Mouse (Mus musculus) gonadal fat pad, adult 2 months (tissue): ENCODE measurements around the gene Cntnap2. TPM values are rescaled to one million over a fixed set of nuclear protein-coding genes. Genes with fewer than 3 reads are reported as not detected.
"Not testable (repeated sequence)": the region's sequence is repeated elsewhere in the genome, so short reads cannot be mapped to it uniquely, and the experiment has no call there.

Experiments
- DNase-seq: peaks from one replicate; pipeline ENCODE4 v3.0.0-alpha.2; 2012; ENCODE audit warnings: low read depth
- polyA plus RNA-seq: library from polyadenylated mRNA; depleted of rRNA; stranded (reverse); fragments of >200 nt; gene quantifications from 2 replicates; pipeline ENCODE4 v1.2.3, GENCODE M21; 2012

The Cntnap2 gene
- polyA plus RNA-seq, 1 experiment, result 0.74 TPM

DNA sequence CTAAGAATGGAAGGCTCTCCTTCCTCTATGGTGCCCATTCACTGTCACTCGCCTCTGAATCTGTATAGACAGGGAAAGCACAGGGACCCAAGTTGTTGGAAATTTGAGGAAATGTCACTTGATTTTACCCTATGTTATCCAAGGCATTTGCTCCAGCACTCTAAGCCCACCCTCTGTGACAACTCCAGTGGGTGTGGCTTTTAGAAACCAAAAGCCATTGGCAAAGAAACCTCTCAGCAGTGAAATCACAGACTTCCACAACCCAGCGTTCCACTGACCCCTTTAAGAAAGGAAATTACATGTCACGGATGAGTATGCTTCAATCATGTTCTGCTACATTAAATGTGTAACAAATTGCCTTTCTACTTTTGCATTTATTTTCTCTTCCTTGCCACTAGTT, 1904.5 kb downstream of the Cntnap2 start:
- DNase-seq, result no peak

DNA sequence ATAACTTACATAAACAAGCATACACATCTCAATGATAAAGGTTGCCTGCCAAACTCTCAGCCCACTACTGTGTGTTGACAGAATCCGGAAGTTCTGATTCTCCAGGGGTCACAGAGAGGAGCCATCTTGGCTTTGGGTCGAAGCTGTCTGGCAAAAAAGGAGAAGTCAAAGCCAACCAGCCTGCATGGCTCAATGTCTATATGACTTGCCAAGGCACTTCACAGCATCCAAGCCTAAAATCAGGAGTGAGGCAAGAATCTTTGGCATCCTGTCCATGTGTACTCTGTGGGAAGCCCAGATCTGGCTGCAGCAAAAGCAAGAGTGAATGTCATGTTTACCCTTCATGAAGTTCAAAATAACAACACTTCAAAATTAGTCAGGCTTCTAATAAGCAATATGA, 1913.5 kb downstream of the Cntnap2 start:
- no peak for DNase-seq

DNA sequence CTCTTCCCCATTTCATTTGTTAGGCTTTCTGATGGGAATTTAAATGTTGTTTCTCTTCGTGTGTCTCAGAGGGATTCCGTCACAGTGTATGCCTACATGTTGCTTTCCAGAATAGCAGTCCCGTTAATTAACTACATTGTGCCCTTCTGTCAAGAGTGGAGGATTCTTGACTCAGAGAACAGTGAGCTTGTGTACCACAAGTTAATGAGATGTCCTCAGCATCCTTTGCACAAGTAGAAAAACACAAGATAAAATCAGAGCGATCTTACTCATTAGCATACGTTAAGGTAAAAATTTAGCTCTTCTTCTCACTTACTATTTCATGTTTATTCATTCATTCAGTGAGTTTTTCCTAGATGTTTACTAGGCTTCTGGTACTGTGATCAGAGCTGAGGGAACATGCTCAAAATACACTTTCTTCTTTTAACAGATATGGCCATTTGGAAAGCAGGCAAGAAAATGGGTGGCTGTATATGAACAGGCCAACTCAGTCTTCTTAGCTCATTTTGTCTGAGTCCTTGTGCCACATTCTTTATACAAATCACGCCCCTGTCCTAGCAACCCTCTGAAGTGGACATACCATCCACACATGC, 1936.9 kb downstream of the Cntnap2 start:
- no peak for DNase-seq

DNA sequence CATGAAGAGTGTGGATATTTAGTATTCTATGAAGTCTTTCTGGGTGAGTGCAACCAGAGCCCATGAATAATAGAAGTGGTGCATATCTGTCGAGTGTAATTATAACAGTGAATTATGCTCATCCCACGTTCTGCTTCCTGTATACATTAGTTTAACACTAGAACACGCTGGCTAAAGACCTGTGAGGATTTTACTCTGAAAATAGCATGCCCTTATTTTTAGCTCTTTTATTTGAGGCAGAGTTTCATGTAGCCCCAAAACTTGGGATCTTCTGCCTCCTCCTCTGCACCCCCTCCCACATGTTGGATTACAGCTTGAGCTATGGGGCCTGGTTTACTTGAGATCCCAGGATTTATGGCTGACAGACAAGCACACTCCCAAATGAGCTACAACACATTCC, 1945.3 kb downstream of the Cntnap2 start:
- no peak for DNase-seq

DNA sequence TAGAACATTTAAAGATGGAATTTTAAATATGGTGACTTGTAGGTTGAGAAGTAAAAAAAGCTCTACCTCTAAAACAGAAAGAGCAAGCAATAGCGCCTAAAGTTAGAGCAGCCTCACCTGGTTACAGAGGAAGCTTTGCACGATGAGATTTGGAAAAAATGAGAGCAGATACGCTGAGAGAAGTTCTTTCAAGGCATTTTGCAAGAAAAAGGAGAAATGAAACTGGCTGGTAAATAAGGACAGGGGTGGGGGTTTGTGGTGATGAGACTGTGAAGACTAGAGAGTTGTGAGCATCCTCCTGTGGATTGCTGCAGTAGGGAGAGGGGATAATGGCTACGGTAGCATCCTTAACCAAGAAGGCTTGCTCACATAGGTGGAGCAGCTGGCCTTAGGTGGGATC, 1953.8 kb downstream of the Cntnap2 start:
- DNase-seq, result no peak

DNA sequence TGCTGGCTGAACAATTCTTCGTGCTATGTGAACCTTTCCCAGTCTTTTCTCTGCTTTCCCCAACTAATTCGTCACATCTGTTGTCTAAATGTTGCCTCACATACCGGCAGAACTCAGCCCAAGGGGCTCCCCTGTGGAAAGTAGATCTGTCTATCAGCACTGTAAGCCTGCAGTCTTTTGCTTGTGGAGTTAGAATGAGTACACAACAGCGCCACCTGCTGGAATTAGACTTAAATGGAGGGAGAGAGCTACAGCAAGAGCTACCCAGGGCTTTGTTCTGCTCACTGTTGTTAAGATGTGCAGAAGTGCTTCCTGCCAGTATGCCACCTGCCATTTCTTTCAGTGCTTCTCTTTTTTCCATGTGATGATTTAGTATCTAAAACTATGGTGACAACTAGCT, 1954.4 kb downstream of the Cntnap2 start:
- no peak for DNase-seq

DNA sequence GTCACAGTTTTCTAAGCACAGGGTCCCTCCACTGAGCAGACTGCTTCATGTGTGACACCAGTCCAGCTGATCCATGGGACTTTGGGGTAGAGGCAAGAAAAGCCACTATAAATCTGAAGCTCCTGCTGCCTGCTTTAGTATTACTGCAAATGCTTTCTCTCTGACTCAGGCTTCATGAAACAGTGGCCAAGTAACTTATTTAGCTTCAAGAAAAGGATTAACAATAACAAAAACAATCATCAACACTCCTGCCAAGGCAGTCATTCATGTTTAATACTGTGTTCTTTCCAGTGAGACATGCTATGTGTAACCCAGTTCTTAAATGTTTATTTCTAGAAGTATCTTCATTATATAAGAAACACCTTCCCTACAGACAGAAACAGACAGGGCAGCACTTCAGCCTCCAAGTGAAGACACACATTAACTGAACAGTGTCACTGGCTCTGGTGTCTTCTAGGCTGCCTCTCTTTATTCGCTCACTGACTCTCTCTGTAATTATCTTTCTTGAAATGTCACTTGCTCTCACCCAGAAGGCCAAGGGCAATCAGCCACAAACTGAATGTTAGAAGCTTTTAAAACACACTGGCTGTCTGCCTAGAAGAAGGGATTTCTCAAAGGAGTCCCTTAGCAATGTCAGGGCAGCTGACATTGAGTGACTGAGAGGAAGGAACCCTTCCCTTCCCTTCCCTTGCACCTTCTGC, 1955.9 kb downstream of the Cntnap2 start:
- no peak for DNase-seq

DNA sequence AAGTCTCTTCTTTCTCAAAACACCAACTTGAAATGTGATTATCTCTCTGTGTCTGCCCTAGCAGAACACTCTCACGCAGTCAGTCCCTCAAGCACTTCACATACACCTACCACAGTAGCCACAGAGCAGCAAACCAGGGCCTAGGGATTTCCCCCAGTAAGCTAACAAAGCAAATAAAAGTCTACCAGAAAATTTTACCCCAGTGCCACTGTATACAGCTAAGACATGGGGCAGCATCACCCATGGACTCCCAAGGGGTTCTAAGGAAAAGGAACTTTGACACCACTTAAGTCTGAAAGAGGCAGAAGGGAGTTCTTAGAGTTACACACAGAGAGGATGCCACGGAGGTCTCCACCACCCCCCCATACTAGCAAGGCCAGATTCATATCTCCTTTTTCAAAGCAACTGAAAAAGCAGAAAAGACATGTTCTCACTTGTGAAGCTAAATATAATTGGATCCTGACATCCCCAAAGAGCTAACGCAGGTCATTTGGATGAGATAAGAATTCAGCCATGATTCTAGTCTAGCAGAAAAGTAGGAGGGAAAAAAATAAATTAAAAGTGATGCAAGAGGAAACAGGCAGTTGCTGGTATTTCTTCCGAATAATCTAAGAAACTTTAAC, 1967.0 kb downstream of the Cntnap2 start:
- no peak for DNase-seq

DNA sequence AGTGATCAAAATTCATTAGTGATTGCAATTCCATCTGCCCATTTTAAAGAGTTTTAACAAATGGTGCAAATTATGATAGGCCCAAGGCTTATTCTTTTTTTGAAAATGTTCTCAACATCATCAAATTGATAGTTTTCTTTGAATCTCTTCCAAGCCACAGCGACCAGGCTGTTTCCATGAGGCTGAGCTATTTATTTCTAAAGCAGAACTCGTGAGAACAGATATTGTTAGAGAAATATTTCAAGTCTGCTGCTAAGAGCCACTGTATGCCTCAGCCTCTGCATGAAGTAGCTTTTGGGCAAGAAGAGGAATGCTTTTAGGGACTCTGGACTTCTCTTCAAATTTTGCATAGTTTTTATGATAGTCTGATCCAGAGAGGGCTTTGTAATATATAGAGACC, 1972.2 kb downstream of the Cntnap2 start:
- DNase-seq, result no peak

DNA sequence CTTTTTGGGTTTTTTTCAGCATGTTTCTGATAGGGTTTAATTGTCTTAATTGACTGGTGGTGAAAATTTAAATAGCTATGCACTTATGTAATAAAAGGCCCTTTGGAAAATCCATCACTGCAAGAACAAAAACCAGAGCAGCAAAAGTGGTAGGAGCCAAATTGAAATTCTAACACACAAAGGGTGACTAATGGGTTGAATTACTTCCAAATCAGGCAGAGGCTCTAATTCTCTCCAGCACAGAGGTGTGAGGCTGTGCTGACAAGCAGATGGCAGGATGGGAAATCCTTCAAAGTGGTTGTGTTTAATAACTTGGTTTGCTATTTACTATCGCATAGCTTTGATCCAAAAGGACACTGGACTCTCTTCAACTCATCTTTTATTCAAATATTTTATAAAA, 1983.4 kb downstream of the Cntnap2 start:
- no peak for DNase-seq

DNA sequence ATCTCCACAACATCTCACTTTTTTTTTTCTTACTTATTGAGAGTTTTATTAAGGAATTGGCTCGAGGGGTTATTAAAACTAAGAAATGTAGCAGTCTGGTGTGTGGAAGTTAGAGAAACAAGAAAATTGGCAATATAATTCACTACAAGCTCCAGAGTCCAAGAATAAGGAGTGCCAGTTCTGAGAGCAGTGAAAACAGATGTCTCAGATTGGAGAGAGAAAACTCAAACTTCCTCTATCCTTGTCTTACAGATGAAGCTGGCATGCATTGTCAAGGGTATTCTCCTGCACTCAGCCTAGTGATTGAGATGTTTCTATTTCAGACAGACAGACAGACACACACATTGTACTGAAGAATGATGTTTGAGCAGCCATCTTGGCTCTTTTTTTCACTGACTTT, 1984.4 kb downstream of the Cntnap2 start:
- DNase-seq, result no peak

DNA sequence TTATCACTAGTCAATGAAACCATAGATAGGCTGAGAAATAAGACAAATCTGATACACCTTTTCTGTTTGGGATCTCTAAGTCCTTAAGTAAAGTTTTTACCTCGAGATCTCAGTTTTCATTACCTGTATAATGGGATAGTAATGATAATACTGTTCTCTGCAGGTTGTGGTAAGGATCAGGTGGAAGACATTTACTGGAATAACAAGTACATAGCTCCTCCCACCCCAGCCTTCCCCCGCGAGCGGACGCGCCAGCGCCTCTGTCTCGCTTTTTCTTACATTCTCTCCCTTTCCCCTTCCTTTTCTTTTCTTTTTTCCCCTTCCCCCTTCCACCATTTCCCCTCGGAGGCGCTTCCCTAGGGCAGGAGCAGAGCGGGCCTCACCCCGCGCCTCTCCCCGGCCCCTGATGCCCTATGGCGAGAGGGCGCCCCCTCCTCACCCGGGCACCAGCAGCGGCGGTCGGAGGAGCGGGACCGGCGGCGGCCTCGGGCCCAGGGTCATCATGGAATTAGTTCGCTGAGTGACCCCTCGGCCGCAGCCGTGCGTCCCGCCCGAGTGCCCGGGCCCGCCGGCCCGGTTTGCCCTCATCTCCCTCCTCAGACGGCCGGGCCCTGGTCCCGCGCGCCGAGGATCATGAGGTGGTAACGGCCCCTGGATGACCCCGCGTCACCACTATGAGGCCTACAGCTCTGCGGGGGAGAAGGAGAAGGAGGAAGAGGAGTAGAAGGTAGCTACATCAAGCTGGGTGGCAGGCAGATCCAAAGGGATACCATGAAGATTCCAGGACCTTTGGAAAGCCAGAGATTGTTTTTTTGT, 1985.4 kb downstream of the Cntnap2 start:
- no peak for DNase-seq

DNA sequence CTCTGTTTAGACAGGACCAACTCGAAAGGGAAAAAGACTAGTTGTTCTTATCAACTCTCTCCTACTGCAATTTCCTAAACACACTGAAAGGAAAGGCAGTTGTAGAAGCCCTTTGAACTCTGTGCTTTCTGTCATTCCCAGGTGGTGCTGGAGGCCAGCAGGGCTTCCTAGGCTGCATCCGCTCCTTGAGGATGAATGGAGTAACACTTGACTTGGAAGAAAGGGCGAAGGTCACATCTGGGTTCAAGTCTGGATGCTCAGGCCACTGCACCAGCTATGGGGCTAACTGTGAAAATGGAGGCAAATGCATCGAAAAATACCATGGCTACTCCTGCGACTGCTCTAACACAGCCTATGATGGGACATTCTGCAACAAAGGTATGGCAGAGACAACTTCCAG, 1989.9 kb downstream of the Cntnap2 start:
- no peak for DNase-seq

DNA sequence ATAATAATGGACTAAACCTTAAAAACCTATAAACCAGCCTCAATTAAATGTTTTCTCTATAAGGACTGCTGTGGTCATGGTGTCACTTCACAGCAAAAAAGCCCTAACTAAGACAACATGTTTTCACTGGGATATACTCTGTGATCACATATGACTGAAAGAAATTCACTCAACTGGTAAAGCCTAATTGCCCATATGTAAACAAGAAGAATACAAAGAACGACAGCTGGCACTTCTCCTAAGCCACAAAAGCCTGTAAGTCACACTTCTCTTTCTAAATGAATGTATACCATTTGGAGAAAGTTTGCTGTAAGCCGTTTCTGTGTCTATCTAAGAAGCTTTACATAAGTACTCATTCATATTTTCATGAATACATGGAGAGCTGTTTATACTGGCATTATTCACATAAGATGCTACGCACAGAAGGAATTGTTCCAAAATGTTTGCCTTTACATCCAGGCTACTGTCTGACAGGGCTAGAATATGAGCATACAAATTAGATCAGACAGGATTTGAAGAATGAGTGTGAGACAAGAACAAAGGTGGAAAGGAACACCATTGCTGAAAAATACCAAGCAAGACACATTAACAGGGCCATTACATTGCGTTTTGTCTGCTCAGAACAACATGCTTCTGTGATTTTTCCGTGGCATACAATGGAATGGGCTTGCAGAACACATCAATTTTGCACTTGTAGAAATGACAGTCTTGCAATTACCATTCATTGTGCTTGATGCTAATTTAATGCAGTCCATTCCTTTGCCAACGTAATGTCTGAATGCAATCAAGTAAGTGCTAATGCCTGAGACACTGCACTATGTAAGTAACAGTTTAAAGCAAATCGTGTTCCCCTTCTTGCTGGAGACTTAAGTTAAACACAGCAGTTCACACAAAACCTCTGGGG, 1991.4 kb downstream of the Cntnap2 start:
- no peak for DNase-seq

DNA sequence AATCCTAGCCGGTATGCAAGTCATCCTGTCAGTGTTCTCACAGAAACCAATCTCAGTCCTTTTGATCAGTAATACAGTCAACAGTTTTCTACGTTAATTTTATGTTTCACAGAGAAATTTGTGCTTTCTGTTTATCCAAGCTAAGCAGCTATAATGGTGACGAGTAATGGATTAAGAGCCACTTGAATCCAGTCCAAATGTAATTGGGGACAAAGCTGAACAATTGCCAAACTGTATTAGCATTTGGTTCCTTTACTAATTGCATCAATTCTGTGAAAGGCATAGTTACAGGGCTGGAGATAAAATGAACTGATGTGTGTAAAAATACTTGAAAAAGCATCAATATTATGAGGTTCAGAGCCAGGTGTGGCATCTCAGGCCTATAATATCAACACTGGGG, 2002.2 kb downstream of the Cntnap2 start:
- DNase-seq, result no peak

DNA sequence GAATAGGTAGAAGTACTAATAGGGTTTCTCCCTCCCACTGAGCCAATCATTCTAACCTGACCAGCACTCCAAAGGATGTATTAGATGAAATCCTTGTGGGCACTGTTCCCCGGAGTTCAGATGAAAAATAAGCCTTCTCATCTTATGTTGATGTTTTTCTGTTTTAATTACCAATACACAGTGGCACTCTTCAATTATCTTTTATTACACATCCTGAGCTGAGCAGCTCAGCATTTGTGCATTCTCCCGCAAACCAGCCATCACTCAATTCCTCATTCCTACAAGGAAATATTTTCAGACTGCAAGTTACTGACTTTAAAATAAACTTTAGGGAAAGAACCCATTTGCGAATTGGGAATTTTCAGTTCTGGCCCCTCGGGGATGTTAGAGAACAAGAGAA, 2030.8 kb downstream of the Cntnap2 start:
- DNase-seq, result no peak

DNA sequence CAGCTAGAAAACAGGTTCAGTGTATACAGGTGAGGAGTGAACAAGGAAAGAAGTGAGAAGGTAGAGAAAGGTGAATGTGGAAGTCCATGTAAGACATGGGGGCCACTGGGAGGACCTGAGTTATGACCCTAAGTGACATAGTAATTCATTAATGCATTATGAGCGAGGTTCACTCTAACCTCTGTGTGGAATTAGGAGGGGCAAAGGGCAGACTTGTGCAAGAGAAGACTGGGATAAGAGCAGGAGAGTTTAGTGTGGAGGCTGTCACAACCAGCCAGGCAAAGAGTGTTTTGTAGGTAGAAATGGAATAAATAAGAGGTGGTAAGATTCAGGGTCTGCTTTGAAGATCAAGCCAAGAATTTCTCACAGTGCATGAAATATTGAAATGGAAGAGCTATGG, 2045.8 kb downstream of the Cntnap2 start:
- no peak for DNase-seq

DNA sequence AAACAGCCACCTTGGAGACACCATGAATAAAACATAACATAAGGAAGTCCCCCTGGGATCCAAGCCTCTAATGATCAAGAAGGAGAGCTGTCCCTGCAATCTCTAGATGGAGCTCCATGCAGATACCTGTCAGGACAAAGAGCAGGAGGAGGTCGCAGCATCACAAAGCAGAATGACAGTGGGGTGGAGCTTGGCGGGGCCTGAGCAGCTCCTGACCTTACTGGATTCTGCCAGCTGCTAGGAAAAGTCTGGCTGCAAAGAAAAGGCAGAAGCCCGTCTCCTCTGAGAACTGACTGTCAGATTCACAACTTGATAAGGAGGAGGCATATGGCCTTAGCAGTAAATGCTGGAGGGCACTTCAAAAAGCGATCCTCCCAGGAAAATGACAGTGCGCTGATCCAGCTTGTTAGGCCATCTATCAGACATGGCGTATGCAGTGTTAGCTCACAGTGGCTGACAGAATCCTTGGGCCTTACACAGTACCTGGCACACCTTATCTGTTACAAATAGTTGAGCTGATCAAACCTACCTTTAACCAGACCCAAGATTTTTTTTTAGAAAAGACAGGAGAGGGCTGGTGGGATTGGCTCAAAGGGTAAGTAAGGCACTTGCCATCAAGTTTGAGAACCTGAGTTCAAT, 2050.5 kb downstream of the Cntnap2 start:
- no peak for DNase-seq

DNA sequence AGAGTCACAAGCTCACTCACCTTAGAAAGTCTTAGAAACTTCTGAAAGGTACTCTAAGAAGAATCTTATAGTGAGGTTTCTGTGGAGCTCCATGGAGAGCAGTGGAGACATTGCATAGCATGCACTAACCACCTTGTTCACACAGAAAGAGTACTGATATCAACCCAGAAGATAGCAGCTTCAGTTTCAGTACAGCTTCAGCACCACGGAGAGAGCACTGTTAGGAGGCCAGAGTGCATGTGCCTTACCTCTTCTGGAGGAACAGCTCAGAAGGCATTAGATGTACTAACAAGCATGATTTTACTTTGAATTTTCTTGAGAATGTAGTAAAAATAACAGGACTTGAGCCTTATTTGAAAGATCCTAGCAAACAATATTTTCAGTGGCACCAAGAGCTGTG, 2074.9 kb downstream of the Cntnap2 start:
- DNase-seq, result not testable (repeated sequence)

DNA sequence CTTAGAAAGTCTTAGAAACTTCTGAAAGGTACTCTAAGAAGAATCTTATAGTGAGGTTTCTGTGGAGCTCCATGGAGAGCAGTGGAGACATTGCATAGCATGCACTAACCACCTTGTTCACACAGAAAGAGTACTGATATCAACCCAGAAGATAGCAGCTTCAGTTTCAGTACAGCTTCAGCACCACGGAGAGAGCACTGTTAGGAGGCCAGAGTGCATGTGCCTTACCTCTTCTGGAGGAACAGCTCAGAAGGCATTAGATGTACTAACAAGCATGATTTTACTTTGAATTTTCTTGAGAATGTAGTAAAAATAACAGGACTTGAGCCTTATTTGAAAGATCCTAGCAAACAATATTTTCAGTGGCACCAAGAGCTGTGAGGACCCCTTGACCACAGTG, 2093.9 kb downstream of the Cntnap2 start:
- not testable (repeated sequence) for DNase-seq
